Mouse (Mus musculus) CH12.LX (cell line): Measurements from ENCODE around the gene Dapk2. TPM values are rescaled to one million over a fixed set of nuclear protein-coding genes. Genes with fewer than 3 reads are reported as not detected.

Experiments used
- DNase-seq: peaks from one replicate; pipeline ENCODE4 v3.0.0-alpha.2; 2013; ENCODE audit errors: extremely low read depth
- H3K27ac ChIP-seq: 2 replicates; pipeline ENCODE4 v1.5.1; 2012; ENCODE audit warnings: low read depth, mild to moderate bottlenecking, control low read depth, moderate library complexity; ENCODE audit not compliant: insufficient read depth
- H3K27me3 ChIP-seq: replicated peaks from 2 replicates; pipeline ENCODE3; 2012; ENCODE audit warnings: inconsistent platforms
- H3K36me3 ChIP-seq, 2 experiments: replicated peaks in 1 of 2; 2 replicates each; pipeline versions ENCODE3 to v1.6.1; 2012; ENCODE audit warnings: inconsistent platforms in 1 of 2, low read length in 1 of 2, mild to moderate bottlenecking in 1 of 2, mixed read lengths in 1 of 2, moderate library complexity in 1 of 2; ENCODE audit not compliant: control insufficient read depth in 1 of 2, insufficient read depth in 1 of 2
- H3K4me1 ChIP-seq, 2 experiments: 2 replicates each; pipeline ENCODE4 v1.6.1; 2012; ENCODE audit warnings: inconsistent platforms in 1 of 2, moderate library complexity in 1 of 2; ENCODE audit not compliant: insufficient read depth in 2 of 2, control insufficient read depth in 1 of 2
- H3K4me2 ChIP-seq: 2 replicates; pipeline ENCODE4 v1.6.1; 2012; ENCODE audit warnings: low read depth, mild to moderate bottlenecking, control low read depth; ENCODE audit not compliant: poor library complexity, insufficient read depth, severe bottlenecking
- H3K4me3 ChIP-seq, 3 experiments: fragments of 150-350 bp in 1 of 3; sonication (generic) in 1 of 3; replicated peaks in 1 of 3; 2 replicates each; pipeline versions ENCODE3 to v1.5.1; 2011 to 2012; ENCODE audit warnings: low read depth in 2 of 3, low read length in 2 of 3, mild to moderate bottlenecking in 2 of 3, moderate library complexity in 2 of 3, control low read depth in 1 of 3, improper control_type of control experiment in 1 of 3, inconsistent platforms in 1 of 3, mixed read lengths in 1 of 3; ENCODE audit not compliant: poor library complexity in 1 of 3
- H3K79me2 ChIP-seq: replicated peaks from 2 replicates; pipeline ENCODE4 v1.6.1; 2012; ENCODE audit warnings: mild to moderate bottlenecking, moderate library complexity; ENCODE audit not compliant: control insufficient read depth, poor library complexity, insufficient read depth, severe bottlenecking; ENCODE audit errors: extremely low read depth
- H3K9ac ChIP-seq: 2 replicates; pipeline ENCODE4 v1.6.1; 2012; ENCODE audit warnings: low read depth, mild to moderate bottlenecking, control low read depth, moderate library complexity; ENCODE audit not compliant: insufficient read depth
- H3K9me3 ChIP-seq: replicated peaks from 2 replicates; pipeline ENCODE3; 2012; ENCODE audit warnings: low read length, inconsistent platforms, mixed read lengths
- BHLHE40 ChIP-seq: IDR thresholded peaks from 2 replicates; pipeline ENCODE4 v1.6.1; 2011; ENCODE audit warnings: mild to moderate bottlenecking, low read depth, low read length, improper control_type of control experiment
- IRF4 ChIP-seq: IDR thresholded peaks from 2 replicates; pipeline ENCODE4 v1.6.1; 2014; ENCODE audit warnings: low read depth, mild to moderate bottlenecking, inconsistent platforms, low read length, improper control_type of control experiment
- JUN ChIP-seq: IDR thresholded peaks from 2 replicates; pipeline ENCODE4 v1.6.1; 2011; ENCODE audit warnings: low read depth, mild to moderate bottlenecking, low read length, improper control_type of control experiment, moderate library complexity; ENCODE audit not compliant: insufficient read depth
- NELFE ChIP-seq: IDR thresholded peaks from 2 replicates; pipeline ENCODE4 v1.6.1; 2011; ENCODE audit warnings: low read depth, low read length, improper control_type of control experiment
- RCOR1 ChIP-seq: conservative IDR thresholded peaks from 2 replicates; pipeline ENCODE4 v1.6.1; 2012; ENCODE audit warnings: low read depth, mild to moderate bottlenecking, inconsistent platforms, low read length, improper control_type of control experiment
- SIN3A ChIP-seq: IDR thresholded peaks from 2 replicates; pipeline ENCODE4 v1.6.1; 2012; ENCODE audit warnings: low read length, improper control_type of control experiment, inconsistent platforms
- TCF12 ChIP-seq: IDR thresholded peaks from 2 replicates; pipeline ENCODE4 v1.6.1; 2014; ENCODE audit warnings: low read depth, mild to moderate bottlenecking, inconsistent platforms, low read length, improper control_type of control experiment
- ZC3H11A ChIP-seq: IDR thresholded peaks from 2 replicates; pipeline ENCODE4 v1.6.1; 2012; ENCODE audit warnings: low read depth, mild to moderate bottlenecking, inconsistent platforms, low read length, improper control_type of control experiment
- ZNF384 ChIP-seq: IDR thresholded peaks from 2 replicates; pipeline ENCODE4 v1.6.1; 2012; ENCODE audit warnings: low read depth, low read length, improper control_type of control experiment, inconsistent platforms
- dilution Hi-C: fragments of 300-500 bp; cut with MboI; formaldehyde crosslinking; loops from 2 replicates; pipeline ENCODE4 v1.14.3; 2020; ENCODE audit warnings: low sequenced_read_pairs; ENCODE audit not compliant: extremely low pct_unique_long_range_greater_than_20kb, extremely low pct_ligation_motif_present
- in situ Hi-C: fragments of 300-500 bp; cut with MboI; formaldehyde crosslinking; loops from 3 replicates; pipeline ENCODE4 v1.14.3; 2019; ENCODE audit warnings: low sequenced_read_pairs, low pct_ligation_motif_present, low pct_unique_long_range_greater_than_20kb, mixed read lengths
- polyA plus RNA-seq: library from polyadenylated mRNA; unstranded; fragments of >175 nt; gene quantifications from 2 replicates; pipeline ENCODE4 v1.2.1, GENCODE M21; 2012; ENCODE audit warnings: low read depth; ENCODE audit not compliant: insufficient read length
- total RNA-seq, 2 experiments: library from RNA; depleted of rRNA; stranded (reverse); fragments of 300-350 nt in 1 of 2; fragments of >200 nt in 1 of 2; gene quantifications; 2 replicates each; pipeline ENCODE4 v1.2.3; 2012 to 2014

Gene Dapk2
- total and polyA plus RNA-seq, 3 experiments = 25.2 to 60.3 (median 39.0) TPM

GRCm38 (mm10) chr9:66120106-66120505 is 37.9 kb upstream of the Dapk2 start:
- no peaks in the 10 kb centered on the region for H3K27me3 ChIP-seq
- H3K9ac ChIP-seq = no peak overlapping the region
- H3K36me3 ChIP-seq = peaks cover 10 to 46% of the 10 kb centered on the region in 2 experiments
- H3K4me2 ChIP-seq = no peak overlapping the region
- H3K9me3 ChIP-seq = no peaks in the 10 kb centered on the region
- no peak overlapping the region for H3K4me3 ChIP-seq
- H3K79me2 ChIP-seq = peaks cover 46% of the 10 kb centered on the region
- TF ChIP-seq TCF12 = no peak
- TF ChIP-seq ZC3H11A = no peak
- TF ChIP-seq JUN = no peak
- TF ChIP-seq, all 38 proteins: peak for 0
- no peak overlapping the region for H3K27ac ChIP-seq
- peaks cover 2 to 39% of the 10 kb centered on the region in 2 experiments; a peak in 2 of 4 replicates for H3K4me1 ChIP-seq
- no peak for DNase-seq
- dilution Hi-C loops (no loop called here), in situ Hi-C loops (no loop called here)

GRCm38 (mm10) chr9:66120945-66121344 is 37.1 kb upstream of the Dapk2 start:
- Histone ChIP-seq H3K27me3 (no peaks in the 10 kb centered on the region), H3K27ac (no peak overlapping the region), H3K4me3 (no peak overlapping the region), H3K9ac (no peak overlapping the region), H3K36me3 (peaks cover 10 to 42% of the 10 kb centered on the region in 2 experiments), H3K9me3 (no peaks in the 10 kb centered on the region), H3K79me2 (peaks cover 46% of the 10 kb centered on the region), H3K4me2 (no peak overlapping the region), H3K4me1 (peaks cover 2 to 39% of the 10 kb centered on the region in 2 experiments; a peak in 2 of 4 replicates)
- TF ChIP-seq ZNF384 (no peak), SIN3A (no peak), BHLHE40 (no peak), NELFE (no peak), IRF4 (no peak)
- in situ Hi-C loops (no loop called here), dilution Hi-C loops (no loop called here)
- DNase-seq = no peak

- Histone ChIP-seq H3K27me3 (no peaks in the 10 kb centered on the region), H3K36me3 (peaks cover 10 to 38% of the 10 kb centered on the region in 2 experiments), H3K9me3 (no peaks in the 10 kb centered on the region), H3K4me3 (no peak overlapping the region), H3K27ac (no peak overlapping the region), H3K79me2 (peaks cover 46% of the 10 kb centered on the region), H3K4me2 (no peak overlapping the region), H3K4me1 (peaks cover 2 to 39% of the 10 kb centered on the region in 2 experiments; a peak in 2 of 4 replicates), H3K9ac (no peak overlapping the region)
- dilution Hi-C loops (no loop called here), in situ Hi-C loops (no loop called here)
- TF ChIP-seq RCOR1 = no peak
- DNase-seq = no peak
These were observed 36.6 kb upstream of the Dapk2 start for GRCm38 (mm10) chr9:66121421-66121820.
